Mouse (Mus musculus): ENCODE data around the gene Plekho1.
"Not testable (repeated sequence)": the region's sequence is repeated elsewhere in the genome, so short reads cannot be mapped to it uniquely, and the experiment has no call there.

The Plekho1 gene

GRCm38 (mm10) chr3:95995802-95996428 is at the start of gene Plekho1:
Gene Plekho1, minus strand, starts transcription at chr3:95996001.
- peak; percentile 41 for DNase-seq (ENCODE audit: low read depth, low spot score)

GRCm38 (mm10) chr3:96044559-96044958 is 48.8 kb upstream of the Plekho1 start:
- DNase-seq (ENCODE audit: low read depth, low spot score), result not testable (repeated sequence)

GRCm38 (mm10) chr3:96043104-96043503 is 47.3 kb upstream of the Plekho1 start:
- DNase-seq (ENCODE audit: low read depth, low spot score), result no peak

GRCm38 (mm10) chr3:96041079-96041478 is 45.3 kb upstream of the Plekho1 start:
- no peak for DNase-seq (ENCODE audit: low read depth, low spot score)

GRCm38 (mm10) chr3:96040663-96041006 is 44.8 kb upstream of the Plekho1 start:
- DNase-seq (ENCODE audit: low read depth, low spot score), result no peak

- no peak for DNase-seq (ENCODE audit: low read depth, low spot score)
Observed at GRCm38 (mm10) chr3:96039857-96040662, 44.3 kb upstream of the Plekho1 start.

GRCm38 (mm10) chr3:96038851-96039250 is 43.0 kb upstream of the Plekho1 start:
- DNase-seq (ENCODE audit: low read depth, low spot score), result no peak

- no peak for DNase-seq (ENCODE audit: low read depth, low spot score)
Observed at GRCm38 (mm10) chr3:96038156-96038555, 42.4 kb upstream of the Plekho1 start.

- no peak for DNase-seq (ENCODE audit: low read depth, low spot score)
Observed at GRCm38 (mm10) chr3:96036796-96037195, 41.0 kb upstream of the Plekho1 start.

GRCm38 (mm10) chr3:96033046-96033445 is 37.2 kb upstream of the Plekho1 start:
- no peak for DNase-seq (ENCODE audit: low read depth, low spot score)

- DNase-seq (ENCODE audit: low read depth, low spot score), result no peak
Observed at GRCm38 (mm10) chr3:96032652-96033017, 36.8 kb upstream of the Plekho1 start.

GRCm38 (mm10) chr3:96031991-96032651 is 36.3 kb upstream of the Plekho1 start:
- DNase-seq (ENCODE audit: low read depth, low spot score), result no peak

- no peak for DNase-seq (ENCODE audit: low read depth, low spot score)
Observed at GRCm38 (mm10) chr3:96029766-96030165, 34.0 kb upstream of the Plekho1 start.

GRCm38 (mm10) chr3:96029336-96029735 is 33.5 kb upstream of the Plekho1 start:
- DNase-seq (ENCODE audit: low read depth, low spot score), result no peak

GRCm38 (mm10) chr3:96027875-96028274 is 32.1 kb upstream of the Plekho1 start:
- DNase-seq (ENCODE audit: low read depth, low spot score), result no peak

- no peak for DNase-seq (ENCODE audit: low read depth, low spot score)
Observed at GRCm38 (mm10) chr3:96027145-96027544, 31.3 kb upstream of the Plekho1 start.

- DNase-seq (ENCODE audit: low read depth, low spot score), result no peak
Observed at GRCm38 (mm10) chr3:96021421-96022128, 25.8 kb upstream of the Plekho1 start.

GRCm38 (mm10) chr3:96020735-96021134 is 24.9 kb upstream of the Plekho1 start:
- DNase-seq (ENCODE audit: low read depth, low spot score), result no peak

- DNase-seq (ENCODE audit: low read depth, low spot score), result no peak
Observed at GRCm38 (mm10) chr3:96017461-96017860, 21.7 kb upstream of the Plekho1 start.

- DNase-seq (ENCODE audit: low read depth, low spot score), result no peak
Observed at GRCm38 (mm10) chr3:96016257-96016889, 20.6 kb upstream of the Plekho1 start.

- DNase-seq (ENCODE audit: low read depth, low spot score), result no peak
Observed at GRCm38 (mm10) chr3:96015681-96016080, 19.9 kb upstream of the Plekho1 start.

- DNase-seq (ENCODE audit: low read depth, low spot score), result no peak
Observed at GRCm38 (mm10) chr3:96012805-96013204, 17.0 kb upstream of the Plekho1 start.

Measured in R1 (cell line).